Mouse (Mus musculus): Measurements from ENCODE around the gene Slc27a2. TPM values are rescaled to one million over a fixed set of nuclear protein-coding genes. Genes with fewer than 3 reads are reported as not detected.
A peak's percentile ranks its signal among the peaks of the same experiment; 100 is the strongest.

Slc27a2 gene
- polyA plus RNA-seq, 1 experiment, result 2.4 TPM

DNA sequence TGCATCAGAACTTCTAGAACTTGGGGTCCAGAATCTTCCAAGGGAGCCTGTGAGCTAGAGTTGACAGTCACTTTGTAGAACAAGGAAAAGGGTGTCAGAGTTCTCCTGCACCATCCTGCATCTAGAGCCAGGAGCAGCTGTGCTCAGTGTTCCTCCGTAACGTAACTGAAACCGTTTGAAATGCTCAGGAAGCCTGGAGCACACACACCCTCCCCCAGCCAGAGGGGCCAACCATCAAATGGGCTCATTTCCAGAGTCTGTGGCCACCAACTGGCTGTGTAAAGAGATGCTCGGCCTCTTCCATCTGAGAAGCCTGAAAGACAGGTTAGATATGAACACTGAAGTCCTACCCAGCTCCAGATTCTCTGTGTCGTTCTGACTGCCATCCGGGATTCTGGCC, 31.8 kb downstream of the Slc27a2 start:
- H3K4me1 ChIP-seq (ENCODE audit: control insufficient read depth, insufficient read depth, low read length), result no peaks in the 10 kb centered on the region
- H3K4me3 ChIP-seq (replicated peaks; ENCODE audit: extremely low read depth, low read depth, low read length), result no peak overlapping the region
- TF ChIP-seq POLR2A (IDR thresholded peaks at IDR 0.05; ENCODE audit: borderline replicate concordance, extremely low read depth, low read depth, low read length), result no peak
- WGBS, result 58% methylated on average over 6 of the region's 6 CpGs
- DNase-seq, result no peak

GRCm38 (mm10) chr2:126584621-126585369, 32.6 kb downstream of the Slc27a2 start:
- no peak for DNase-seq
- TF ChIP-seq POLR2A (IDR thresholded peaks at IDR 0.05; ENCODE audit: borderline replicate concordance, extremely low read depth, low read depth, low read length) (no peak), CTCF (IDR thresholded peaks at IDR 0.05; ENCODE audit: insufficient read depth, low read length) (no peak)
- no peaks in the 10 kb centered on the region for H3K4me1 ChIP-seq (ENCODE audit: control insufficient read depth, insufficient read depth, low read length)
- 81% methylated on average over 8 of the region's 8 CpGs for WGBS
- H3K4me3 ChIP-seq (replicated peaks; ENCODE audit: extremely low read depth, low read depth, low read length), result no peak overlapping the region

GRCm38 (mm10) chr2:126587468-126587867, 35.3 kb downstream of the Slc27a2 start:
- WGBS, result 51% methylated on average over 3 of the region's 3 CpGs
- no peak overlapping the region for H3K4me3 ChIP-seq (replicated peaks; ENCODE audit: extremely low read depth, low read depth, low read length)
- DNase-seq, result no peak
- no peak for TF ChIP-seq POLR2A (IDR thresholded peaks at IDR 0.05; ENCODE audit: borderline replicate concordance, extremely low read depth, low read depth, low read length)
- no peaks in the 10 kb centered on the region for H3K4me1 ChIP-seq (ENCODE audit: control insufficient read depth, insufficient read depth, low read length)

GRCm38 (mm10) chr2:126591304-126591703, 39.1 kb downstream of the Slc27a2 start:
- Histone ChIP-seq H3K4me1 (ENCODE audit: control insufficient read depth, insufficient read depth, low read length) (no peaks in the 10 kb centered on the region), H3K4me3 (replicated peaks; ENCODE audit: extremely low read depth, low read depth, low read length) (no peak overlapping the region)
- WGBS, result 85% methylated on average over 4 of the region's 4 CpGs
- no peak for DNase-seq
- TF ChIP-seq POLR2A (IDR thresholded peaks at IDR 0.05; ENCODE audit: borderline replicate concordance, extremely low read depth, low read depth, low read length) (no peak), CTCF (IDR thresholded peaks at IDR 0.05; ENCODE audit: insufficient read depth, low read length) (no peak)

- TF ChIP-seq CTCF (IDR thresholded peaks at IDR 0.05; ENCODE audit: insufficient read depth, low read length), result peak; percentile 96
- TF ChIP-seq POLR2A (IDR thresholded peaks at IDR 0.05; ENCODE audit: borderline replicate concordance, extremely low read depth, low read depth, low read length), result no peak
- WGBS, result 22% methylated on average over 26 of the region's 26 CpGs
- peak; percentile 69 for DNase-seq
- peak overlapping the region; percentile 16 for H3K4me3 ChIP-seq (replicated peaks; ENCODE audit: extremely low read depth, low read depth, low read length)
- peaks cover 5% of the 10 kb centered on the region; the same call in 1 of the 2 replicates for H3K4me1 ChIP-seq (ENCODE audit: control insufficient read depth, insufficient read depth, low read length)
These were observed 41.8 kb downstream of the Slc27a2 start for GRCm38 (mm10) chr2:126593831-126594610.

DNA sequence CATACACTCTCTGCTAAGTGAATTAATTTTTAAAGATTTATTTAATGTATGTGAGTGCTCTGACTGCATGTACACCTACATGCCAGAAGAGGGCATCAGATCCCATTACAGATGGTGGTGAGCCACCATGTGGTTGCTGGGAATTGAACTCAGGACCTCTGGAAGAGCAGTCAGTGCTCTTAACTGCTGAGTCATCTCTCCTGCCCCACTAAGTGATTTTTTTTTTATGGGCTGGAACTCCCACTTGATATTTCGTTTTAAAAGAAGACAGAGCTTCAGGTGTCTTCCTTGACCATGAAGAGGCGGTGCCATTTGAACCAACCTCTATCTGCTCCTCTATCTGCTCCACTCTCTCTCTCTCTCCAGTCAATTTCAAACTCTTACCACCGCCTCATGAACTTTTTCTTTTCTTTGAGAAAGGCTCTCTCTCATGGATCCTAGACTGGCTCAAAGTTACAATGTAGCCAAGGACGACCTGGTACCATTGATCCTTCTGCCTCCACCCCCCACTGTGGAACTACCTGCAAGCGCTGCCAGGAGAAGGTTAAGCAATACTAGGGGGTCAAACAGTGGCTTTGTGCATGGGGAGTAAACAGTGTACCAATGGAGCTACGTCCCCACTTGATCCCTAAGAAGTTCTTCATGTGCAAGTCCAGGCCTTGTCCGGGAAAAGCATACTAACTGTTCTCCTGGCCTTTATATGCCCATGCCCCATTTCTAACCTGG, 44.3 kb downstream of the Slc27a2 start:
- H3K4me1 ChIP-seq (ENCODE audit: control insufficient read depth, insufficient read depth, low read length), result peaks cover 5% of the 10 kb centered on the region; the same call in 1 of the 2 replicates
- H3K4me3 ChIP-seq (replicated peaks; ENCODE audit: extremely low read depth, low read depth, low read length), result no peak overlapping the region
- TF ChIP-seq CTCF (IDR thresholded peaks at IDR 0.05; ENCODE audit: insufficient read depth, low read length), result no peak
- TF ChIP-seq POLR2A (IDR thresholded peaks at IDR 0.05; ENCODE audit: borderline replicate concordance, extremely low read depth, low read depth, low read length), result no peak
- DNase-seq, result no peak
- 81% methylated on average over 7 of the region's 7 CpGs for WGBS

GRCm38 (mm10) chr2:126597279-126598241, 45.4 kb downstream of the Slc27a2 start:
- Histone ChIP-seq H3K4me1 (ENCODE audit: control insufficient read depth, insufficient read depth, low read length) (peaks cover 5% of the 10 kb centered on the region; the same call in 1 of the 2 replicates), H3K4me3 (replicated peaks; ENCODE audit: extremely low read depth, low read depth, low read length) (no peak overlapping the region)
- TF ChIP-seq POLR2A (IDR thresholded peaks at IDR 0.05; ENCODE audit: borderline replicate concordance, extremely low read depth, low read depth, low read length), result peak; percentile 28; the same call in 1 of the 2 replicates
- TF ChIP-seq CTCF (IDR thresholded peaks at IDR 0.05; ENCODE audit: insufficient read depth, low read length), result no peak
- WGBS, result 63% methylated on average over 20 of the region's 20 CpGs
- DNase-seq, result no peak

DNA sequence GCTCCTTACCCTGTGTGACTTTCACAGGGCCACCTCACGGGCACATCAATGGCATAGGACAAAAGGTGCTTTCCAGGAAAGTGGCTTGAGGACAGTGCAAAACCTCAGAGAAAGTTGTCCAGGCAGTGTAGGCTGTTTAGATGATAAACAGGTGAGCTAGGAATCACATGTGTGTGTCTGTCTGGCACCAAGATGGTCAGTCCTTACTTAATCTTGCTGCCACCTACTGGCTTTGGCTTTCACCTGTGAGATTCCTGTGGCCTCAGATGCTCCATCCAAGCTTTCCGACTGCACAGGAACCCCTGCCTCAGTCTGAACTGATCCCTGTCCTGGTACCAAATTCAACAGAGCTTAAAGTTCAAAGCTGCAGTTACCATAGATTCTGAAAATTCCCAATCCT, 46.2 kb downstream of the Slc27a2 start:
- Histone ChIP-seq H3K4me1 (ENCODE audit: control insufficient read depth, insufficient read depth, low read length) (peaks cover 5% of the 10 kb centered on the region; the same call in 1 of the 2 replicates), H3K4me3 (replicated peaks; ENCODE audit: extremely low read depth, low read depth, low read length) (no peak overlapping the region)
- DNase-seq, result no peak
- TF ChIP-seq CTCF (IDR thresholded peaks at IDR 0.05; ENCODE audit: insufficient read depth, low read length), result no peak
- no peak for TF ChIP-seq POLR2A (IDR thresholded peaks at IDR 0.05; ENCODE audit: borderline replicate concordance, extremely low read depth, low read depth, low read length)
- 70% methylated on average over 2 of the region's 2 CpGs for WGBS

Measured in lung, adult 2 months (tissue).